Mouse (Mus musculus) telencephalon, adult 2 months (tissue): ENCODE measurements around the gene Foxp4.

Experiments
- DNase-seq: peaks from one replicate; pipeline ENCODE4 v3.0.0-alpha.2; 2011; ENCODE audit warnings: low read depth, low spot score

The Foxp4 gene

DNA sequence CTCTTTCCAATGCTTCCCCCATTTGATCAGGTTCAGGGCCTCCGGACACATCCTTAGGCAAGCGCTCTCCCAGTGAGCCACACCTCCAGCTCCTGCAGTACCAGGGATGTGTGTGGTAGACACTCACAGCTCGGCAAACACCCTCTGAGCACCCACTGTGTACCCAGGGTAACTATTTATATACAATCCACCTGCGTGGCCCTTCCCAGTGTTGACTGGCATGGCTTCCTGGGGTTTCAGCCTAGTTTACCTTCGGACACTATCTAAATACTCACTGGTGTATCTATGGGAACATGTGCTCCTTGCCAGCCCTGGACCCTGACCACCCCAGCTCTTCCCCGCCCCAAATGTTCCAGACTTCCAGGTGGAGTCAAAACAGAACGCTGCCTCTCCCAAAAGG is 34.7 kb downstream of the Foxp4 start:
- no peak for DNase-seq

DNA sequence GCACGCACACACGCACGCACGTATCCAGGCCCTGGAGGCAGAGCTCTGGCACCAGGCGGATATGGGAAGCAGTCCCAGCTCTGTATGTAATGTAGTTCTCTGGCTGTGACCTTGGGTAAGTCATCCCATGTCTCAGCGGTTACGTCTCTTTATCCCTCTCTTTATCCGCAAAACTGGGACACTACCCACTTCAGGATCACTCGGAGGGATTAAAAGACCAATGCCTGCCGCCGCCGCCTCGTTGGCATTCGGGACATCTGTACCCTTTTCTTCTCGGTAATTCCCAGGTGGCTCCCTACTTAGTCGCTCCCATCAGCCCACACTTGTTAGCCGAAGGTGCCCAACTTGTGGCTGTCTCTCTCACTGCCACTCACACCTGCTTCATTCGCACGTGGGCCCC is 35.2 kb downstream of the Foxp4 start:
- no peak for DNase-seq

DNA sequence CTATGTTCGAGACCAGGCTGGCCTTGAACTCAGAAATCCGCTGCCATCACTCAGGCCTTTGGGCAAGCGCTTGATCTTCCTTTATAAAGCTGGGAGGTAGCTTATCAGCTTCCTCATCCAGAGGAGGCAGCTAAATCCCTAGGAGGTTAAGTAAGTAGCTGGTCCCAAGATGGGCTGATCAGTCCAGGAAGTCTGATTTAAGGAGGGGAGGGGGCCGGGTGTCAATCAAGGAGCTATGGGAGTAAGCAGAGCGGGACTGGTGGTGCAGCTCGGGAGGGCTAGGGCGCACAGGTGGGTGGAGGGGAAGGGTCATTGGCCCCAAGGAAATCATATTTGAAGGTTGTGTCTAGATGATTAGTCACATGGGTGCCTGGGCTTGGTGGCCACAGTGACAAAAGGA is 35.8 kb downstream of the Foxp4 start:
- no peak for DNase-seq

DNA sequence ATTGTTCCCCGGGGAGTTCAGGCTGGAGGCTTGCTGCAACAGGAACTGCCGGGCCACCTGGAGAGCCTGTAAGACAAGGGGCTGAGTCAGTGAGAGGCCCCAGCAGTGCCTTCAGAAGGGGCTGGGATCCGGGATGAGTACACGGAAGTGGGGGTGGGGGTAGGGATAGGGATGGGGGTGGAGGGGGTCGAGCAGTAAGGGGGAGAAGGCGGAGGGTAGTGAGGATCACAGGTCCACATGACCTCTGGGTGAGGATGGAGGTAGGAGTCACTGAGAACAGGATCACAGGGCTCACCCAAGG is 36.3 kb downstream of the Foxp4 start:
- DNase-seq = no peak

DNA sequence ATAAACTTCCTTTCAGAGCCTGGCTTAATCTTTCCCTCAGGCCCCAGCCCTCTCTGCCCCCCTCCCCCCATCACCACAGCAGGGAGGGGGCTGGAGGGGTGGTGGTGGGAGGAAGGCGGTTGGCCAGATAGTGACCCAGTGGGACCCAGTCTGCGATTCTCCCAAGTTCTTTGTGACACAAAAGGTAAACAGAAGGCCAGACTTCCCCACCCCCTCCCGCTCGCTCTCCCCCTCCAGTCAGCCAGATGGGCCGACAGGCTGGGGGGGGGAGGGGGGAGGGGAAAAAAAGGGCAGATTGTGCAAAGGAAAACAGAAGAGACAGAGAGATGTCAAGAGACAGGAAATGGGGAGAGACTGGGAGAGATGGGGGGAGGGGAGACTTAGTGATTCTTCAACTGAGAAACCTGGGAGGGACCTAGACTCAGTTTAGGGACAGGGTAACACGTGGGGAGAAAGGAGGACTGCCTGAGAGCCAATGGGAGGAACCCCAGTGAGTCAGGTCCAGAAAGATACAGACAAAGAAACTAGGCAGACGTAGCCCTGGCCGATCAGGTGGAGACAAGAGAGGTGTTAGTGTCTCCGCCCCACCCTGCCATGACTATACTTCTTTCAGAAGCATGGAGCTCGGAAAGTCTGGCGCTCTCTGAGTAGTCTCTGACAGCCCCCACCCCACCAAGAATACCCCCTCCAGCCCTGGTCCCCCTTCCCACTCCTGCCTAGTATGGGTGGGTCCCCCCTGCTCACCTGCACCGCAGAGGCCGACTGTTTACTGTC is 36.9 kb downstream of the Foxp4 start:
- DNase-seq = no peak

DNA sequence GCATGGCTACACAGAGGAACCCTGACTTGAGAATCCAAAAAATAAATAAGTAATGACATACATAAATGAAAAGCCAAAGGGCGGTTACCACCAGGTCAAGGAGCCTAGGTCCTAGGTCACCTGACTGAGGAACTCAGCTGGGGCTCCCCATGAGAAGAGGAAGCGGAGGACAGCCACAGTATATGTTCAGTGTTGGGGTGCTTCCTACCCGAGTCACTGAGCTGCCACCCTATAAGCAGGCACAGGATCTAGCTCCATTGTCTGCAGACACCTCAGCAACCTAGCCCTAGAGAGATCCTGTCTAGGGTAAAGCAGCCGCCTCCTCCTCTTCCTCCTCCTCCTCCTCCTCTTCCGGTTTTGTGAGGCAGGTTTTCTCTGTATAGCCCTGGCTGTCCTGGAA is 41.3 kb downstream of the Foxp4 start:
- DNase-seq = no peak

DNA sequence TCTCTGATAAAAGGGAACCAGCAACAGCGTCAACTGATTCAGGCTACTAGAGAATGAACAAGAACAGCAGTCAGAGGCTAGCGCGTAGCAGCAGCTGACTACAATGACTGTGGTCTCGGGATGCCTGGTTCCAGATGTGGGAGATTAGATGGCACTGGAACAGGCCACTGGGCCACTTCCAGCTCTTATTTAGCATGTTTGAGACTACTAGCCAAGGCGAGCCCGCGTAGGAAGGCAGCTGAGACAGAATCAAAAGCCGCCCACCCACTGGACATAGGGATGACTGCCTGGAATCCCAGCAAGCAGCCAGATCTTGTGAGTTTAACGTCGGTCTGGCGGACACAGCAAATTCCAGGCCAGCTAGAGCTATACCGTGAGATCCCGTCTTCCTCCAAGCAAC is 43.1 kb downstream of the Foxp4 start:
- no peak for DNase-seq

DNA sequence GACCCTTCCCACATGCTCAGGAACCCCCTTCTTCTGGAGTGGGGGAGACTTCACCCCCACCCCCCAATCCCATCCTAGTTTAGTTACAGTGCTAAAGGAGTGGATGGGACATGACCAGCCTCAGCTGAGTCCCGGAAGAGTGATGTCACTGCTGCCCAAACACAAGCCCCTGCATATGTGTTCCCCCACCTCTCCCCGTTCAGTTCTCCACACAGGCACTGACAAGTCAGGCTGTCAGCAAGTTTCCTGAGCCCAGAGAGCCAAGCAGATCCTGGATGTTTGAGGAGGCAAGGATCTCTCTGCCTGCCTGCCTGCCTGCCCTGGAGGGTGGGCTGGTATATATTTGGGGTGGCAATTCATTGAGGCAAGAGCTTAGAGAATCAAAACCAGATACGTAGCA is 45.2 kb downstream of the Foxp4 start:
- DNase-seq = no peak

DNA sequence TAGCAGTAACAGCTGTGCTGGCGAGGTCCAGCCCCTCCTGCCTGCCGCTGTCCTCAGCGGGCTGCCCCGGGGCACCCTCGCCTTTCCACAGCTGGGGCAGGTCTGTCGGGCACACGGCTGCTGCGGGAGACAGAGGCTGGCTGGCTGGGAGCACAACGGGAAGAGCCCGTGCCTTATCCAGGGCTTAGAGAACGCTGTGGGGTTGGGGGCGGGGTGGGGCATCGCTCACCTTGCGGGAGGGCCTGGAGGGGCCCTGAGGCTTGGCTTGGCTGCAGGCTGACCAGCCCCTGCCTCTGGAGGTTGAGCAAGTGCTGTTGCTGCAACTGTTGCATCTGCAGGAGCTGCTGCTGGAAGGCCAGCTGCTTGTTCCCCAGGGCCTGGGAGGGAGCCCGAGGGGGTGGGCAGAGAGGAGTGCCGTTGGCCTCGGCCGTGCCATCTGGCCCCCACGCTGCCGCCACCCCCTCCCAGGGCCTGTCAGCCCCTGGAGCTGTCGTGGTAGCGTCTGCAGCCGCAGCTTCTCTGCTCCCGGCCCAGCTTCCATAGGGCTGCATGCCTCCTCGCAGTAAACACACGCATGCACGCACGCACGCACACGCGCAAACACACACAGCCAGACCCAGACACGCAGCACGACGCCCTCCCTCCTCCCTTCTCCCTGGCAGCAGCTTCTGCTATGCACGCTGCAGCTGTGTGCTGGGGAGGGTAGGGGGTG is 45.9 kb downstream of the Foxp4 start:
- DNase-seq = peak; percentile 80

DNA sequence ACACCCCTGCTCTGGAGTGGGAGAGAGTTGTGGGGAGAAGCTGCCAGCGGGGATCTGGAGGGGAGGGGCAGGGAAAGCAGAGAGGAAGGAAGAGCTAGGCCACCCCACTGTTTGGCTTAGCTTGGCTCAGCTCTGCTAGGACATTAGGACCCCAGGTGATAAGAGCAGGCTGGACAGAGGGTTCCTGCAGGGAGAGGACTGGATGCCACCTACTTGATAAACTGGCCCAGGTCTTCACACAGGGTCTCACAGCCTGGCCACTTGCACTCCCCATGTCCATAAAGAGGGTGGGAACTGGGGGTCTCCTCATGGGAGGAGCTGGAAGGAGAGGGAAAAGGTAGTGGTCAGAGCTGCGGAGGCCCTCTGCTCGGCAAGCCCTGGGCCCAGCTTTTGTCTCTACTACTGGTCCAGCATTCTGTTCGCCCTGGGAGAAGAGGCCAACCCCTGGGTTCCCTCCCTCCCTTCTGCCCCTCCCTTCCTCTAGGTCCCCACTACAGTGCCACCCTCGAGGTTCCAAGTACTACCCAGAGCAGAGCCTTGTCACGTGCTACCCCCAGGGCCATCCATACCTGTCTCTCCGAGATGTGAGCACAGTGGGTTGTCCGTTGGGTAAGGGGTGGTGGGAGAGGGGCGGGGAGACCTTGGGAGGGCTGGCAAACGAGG is 46.6 kb downstream of the Foxp4 start:
- no peak for DNase-seq

DNA sequence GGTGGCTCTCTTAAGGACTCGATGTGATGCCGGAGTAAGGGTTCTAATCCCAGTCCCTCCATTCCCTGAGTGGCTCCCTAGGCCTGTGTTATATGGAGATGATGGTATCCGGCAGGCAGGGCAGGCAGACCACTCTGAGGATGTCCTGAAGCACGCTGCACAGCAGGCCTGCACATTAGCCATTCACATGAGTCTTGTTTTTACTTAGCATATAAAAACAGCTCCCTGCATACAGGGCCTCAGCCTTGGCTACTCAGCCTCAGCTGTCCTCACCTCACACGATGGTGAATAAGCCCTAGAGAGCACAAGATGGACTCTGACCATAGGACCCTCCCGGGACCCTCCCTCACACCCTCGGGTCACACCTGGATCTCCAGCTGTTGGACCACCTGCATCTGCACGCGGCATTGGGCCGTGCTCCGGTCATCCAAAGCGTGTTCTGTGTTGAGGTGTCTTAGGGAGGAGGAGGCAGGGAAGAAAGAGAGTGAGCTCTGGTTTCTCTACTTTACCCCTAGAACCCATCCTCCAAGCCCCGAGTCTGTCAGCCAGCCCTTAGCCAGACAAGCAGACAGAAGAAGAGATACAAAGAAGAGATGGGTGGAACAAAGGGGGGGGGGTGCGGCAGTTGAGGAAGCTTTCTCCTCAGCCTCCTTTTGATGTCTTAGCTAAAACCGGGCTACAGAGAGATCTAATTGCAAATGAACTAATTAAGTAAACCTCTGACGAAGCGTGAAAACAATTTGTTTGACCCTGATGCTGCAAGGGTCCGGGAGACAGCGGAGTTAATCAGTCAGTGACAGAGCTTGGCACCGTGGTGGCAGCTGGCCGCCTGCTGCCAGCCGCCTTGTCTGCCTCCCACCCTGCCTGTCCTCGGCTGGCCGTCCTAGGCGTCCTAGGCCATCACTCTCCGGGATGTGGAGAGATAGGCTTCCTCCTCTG is 47.4 kb downstream of the Foxp4 start:
- no peak for DNase-seq

DNA sequence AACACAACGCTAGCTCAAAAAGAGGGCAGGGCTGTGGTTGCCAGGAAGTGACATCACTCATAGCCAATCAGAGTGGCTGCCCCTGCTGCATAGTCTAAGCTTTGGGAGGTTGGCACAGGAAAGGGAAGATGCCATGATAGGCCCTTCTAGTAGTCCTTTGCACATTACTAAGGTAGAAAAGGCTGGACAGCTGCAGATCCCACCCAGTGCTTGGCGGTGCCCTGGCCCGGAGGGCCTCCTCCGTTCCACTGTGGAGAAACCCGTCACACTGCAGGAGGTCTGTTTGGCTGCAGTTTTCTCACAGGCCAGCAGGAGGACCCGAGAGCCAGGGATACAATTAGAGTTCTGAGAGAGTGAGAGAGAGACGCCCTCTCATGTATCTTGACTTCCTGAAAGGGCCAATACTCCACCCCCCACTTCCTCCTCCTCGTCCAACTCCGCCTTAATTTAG is 51.1 kb downstream of the Foxp4 start:
- peak; percentile 85 for DNase-seq

DNA sequence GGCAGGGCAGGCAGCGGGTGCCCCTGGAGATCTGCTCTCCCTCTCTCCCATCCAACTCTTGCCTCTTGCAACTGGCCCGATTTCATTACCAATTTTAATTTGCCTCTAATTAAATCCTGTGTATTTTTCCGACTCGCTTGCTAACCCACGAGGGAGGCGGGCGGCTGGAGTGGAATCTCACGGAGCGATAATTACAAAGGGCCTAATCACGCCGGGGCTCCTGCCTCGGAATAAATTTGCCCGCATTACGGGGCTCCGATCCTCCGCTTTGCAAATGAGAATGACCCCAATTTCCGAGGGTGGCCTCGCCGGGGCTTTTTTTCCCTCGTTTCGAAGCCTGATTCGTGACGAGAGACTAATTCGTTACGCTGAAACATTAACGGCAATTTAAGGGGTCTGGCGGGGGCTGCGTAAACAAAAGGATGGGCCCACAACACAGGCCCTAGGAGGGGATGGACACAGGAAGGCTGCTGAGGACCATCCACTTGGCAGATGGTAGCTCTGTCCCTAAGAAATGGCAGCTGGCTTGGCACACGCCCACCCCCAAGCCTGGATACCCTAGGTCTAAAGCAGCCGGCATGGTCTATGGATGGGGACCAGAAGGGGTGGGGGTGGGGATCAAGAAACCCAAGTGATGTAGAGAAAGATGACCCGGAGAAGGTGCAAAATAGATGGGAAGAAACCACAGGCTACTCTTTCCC is 52.0 kb downstream of the Foxp4 start:
- no peak for DNase-seq

DNA sequence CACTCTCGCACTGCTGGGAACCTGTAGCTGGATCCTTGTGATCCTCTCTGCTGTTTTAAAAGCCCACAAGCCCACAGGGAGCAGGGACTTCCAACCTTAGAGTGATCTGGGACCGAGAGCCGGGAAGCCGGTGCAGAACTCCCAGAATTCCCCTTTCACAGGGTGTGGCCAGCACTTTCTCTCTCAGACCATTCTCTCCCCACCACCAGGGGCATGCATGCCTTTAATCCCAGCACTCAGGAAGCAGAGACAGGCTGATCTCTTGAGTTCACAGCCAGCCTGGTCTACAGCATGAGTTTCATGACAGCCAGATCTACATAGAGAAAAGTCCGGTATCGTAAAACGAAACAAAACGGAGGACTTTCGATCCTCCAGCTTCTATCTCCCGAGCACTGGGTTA is 54.6 kb downstream of the Foxp4 start:
- DNase-seq = no peak

DNA sequence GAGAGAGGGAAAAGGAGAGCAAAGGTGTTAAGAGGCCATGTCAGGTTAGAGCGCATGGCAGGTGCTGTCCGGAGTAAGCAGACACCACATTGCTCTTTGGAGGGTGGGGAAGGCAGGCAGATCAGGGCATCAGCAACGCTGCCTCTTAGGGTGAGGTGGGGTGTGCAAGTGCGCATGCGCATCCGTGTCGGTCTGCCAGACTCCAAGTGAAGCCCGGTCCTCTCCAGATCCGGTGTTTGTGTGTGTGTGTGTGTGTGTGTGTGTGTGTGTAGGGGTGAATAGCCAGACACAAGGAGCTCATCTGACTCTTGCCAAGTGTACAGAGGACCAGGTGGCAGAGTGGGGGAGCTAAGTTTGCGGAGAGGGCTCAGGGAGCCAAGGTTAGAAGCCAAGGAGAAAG is 58.4 kb downstream of the Foxp4 start:
- DNase-seq = no peak

DNA sequence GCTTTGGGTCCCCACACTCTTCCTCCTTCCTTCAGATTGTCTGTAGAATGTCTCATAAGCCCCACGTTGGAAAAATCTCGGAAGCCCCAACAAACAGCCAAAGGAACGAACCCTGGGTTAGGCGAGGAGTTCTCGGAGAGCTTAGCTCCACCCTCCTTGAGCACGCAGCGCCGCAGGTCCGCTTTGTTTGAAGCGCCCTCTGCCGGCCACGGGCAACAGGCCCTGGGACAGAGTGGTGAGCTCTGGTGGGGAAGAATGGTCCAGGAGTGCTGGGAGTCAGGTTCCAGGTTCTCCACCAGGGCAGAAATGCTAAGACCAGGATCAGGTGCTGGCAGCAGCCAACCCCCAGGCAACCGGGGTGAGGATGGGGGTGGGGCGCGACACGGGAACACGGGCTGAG is 59.9 kb downstream of the Foxp4 start:
- no peak for DNase-seq

DNA sequence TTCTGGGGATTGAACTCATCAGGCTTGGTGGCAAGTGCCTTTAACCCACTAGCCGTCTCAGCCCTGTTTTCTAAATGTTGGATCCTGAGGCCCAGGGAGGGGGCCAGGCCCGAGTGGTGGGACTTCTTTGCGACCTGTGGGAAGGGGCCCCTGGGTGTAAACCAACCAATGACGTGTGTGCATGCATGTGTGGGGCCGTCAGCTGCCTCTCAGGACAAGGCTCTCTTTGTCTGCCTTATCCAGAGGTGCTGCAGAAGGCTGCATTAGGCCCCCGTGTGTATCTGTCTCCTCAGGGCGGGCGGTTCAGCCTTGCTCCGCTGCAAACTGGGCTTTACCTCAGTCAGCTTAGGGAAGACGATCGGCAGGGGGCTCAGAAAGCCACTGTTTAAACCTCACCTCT is 61.0 kb downstream of the Foxp4 start:
- no peak for DNase-seq

DNA sequence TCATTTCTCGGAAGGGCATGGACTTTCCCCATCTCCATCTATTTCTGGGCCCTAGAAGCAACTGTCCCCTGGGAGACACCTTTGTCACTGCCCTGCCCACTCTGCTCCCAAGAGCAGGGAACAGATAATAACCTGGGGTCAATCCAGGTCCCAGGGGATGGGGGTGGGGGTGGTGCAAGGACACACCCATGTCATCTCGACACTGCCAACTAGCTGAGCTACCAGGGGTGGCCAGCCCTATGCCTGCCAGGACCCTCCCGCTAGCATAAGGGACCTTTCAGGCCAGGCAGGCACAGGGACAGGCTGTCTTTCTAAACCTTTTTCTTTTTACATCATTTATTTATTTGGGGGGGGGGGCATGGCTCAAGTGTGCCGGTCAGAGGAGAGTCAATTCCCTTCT is 61.4 kb downstream of the Foxp4 start:
- DNase-seq = no peak

DNA sequence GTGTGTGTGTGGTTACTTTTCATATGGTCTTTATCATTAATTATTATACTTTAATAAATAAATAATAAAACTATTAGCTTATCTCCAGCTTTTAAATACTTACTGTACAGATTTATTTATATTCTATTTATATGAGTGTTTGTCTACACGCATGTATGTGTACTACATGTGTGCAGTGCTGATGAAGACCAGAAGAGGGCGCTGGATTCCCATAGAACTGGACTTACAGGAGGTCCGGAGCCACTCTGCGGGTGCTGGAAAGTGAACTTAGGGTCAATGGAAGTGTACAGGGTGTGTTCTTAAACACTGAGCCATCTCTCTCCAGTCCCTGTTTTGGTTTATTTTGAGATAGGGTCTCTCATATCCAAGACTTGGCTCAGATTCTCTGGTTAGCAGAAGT is 68.9 kb downstream of the Foxp4 start:
- DNase-seq = no peak

DNA sequence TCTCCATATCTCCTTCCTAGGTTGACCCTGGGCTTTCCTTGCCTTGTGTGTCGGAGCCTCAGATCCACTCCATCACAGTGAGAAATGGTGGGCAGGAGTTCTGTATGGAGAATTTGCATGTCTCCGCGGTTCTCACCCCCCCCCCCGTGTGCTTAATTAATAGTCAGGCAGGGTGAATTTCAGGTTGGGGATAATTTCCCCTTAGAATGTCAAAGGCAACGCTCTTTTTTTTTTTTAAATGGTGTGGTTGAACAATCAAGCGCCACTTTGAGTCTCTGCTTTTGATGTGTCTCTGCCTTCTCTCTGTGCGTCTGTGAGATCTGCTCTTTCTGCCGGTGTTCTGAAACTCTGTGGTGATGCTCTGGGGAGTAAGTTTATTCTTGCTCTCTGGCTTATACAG is 69.5 kb downstream of the Foxp4 start:
- no peak for DNase-seq

DNA sequence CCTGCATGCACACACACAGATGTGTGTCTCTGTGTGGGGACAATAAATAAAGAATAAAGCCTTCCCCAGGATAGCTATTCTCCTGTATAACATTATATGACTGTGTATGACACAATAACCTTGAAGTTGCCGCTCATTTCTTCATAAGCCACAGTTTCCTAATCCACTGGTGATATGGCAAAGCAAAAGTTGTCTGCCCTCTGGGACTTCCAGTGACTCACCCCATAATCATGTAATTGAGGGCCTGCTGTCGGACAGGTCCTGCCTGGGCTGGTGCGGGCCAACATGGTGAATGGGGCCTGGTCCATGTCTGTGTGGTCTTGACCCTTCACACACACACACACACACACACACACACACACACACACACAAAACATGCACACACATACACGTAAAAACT is 70.7 kb downstream of the Foxp4 start:
- no peak for DNase-seq
